Mouse (Mus musculus) lung, adult 2 months (tissue): ENCODE data around the gene Ar.

Experiments used
- CTCF ChIP-seq: fragments of 200-500 bp; IDR thresholded peaks from 2 replicates; pipeline ENCODE4 v1.5.1; 2011; ENCODE audit warnings: mild to moderate bottlenecking, low read length, control low read depth; ENCODE audit not compliant: insufficient read depth
- POLR2A ChIP-seq: fragments of 200-500 bp; IDR thresholded peaks from 2 replicates; pipeline ENCODE4 v1.6.1; 2011; ENCODE audit warnings: low read depth, mild to moderate bottlenecking, control low read depth, low read length, borderline replicate concordance; ENCODE audit errors: extremely low read depth

GRCm38 (mm10) chrX:98300685-98301084 is 152.1 kb downstream of the Ar start:
- TF ChIP-seq POLR2A (no peak), CTCF (no peak)
